Mouse (Mus musculus) embryo, embryonic 10.5 days (tissue): ENCODE results near the gene Avp.
A peak's percentile ranks its signal among the peaks of the same experiment; 100 is the strongest.

Source experiments
- DNase-seq: peaks from one replicate; pipeline ENCODE4 v3.0.0-alpha.2; 2015; ENCODE audit warnings: low spot score

Avp gene

DNA sequence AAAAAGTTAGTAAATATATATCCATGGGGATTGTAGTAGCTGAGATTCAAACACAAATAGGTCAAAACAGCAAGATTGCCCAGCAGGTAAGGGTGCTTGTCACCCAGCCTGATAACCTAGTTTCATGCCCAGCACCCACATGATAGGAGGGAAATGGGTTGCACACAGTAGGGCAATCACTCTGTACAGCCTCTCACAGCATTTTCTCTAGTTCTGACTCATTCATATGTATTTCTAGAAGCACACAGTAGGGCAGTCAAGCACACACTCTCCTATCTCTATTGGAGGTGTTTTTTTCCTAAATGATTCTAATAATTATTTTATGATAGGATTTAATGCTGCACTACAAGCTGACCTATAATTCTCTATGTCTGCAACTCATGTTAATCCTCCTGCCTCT is 12.4 kb downstream of the Avp start:
- no peak for DNase-seq

GRCm38 (mm10) chr2:130568921-130569320 is 13.4 kb downstream of the Avp start:
- DNase-seq, result no peak

- no peak for DNase-seq
These were observed 17.4 kb downstream of the Avp start for GRCm38 (mm10) chr2:130564983-130565382.

GRCm38 (mm10) chr2:130564063-130564462 is 18.3 kb downstream of the Avp start:
- no peak for DNase-seq

- peak; percentile 97 for DNase-seq
These were observed 18.9 kb downstream of the Avp start, which contains the start of gene Mrps26 for GRCm38 (mm10) chr2:130563212-130564055. Mrps26 (plus strand) TSS chr2:130563742.

GRCm38 (mm10) chr2:130558015-130558414 is 24.3 kb downstream of the Avp start:
- DNase-seq, result no peak

- no peak for DNase-seq
These were observed 24.9 kb downstream of the Avp start for GRCm38 (mm10) chr2:130557462-130557861.

- DNase-seq, result no peak
These were observed 26.1 kb downstream of the Avp start for GRCm38 (mm10) chr2:130556292-130556691.

- no peak for DNase-seq
These were observed 27.5 kb downstream of the Avp start for GRCm38 (mm10) chr2:130554841-130555240.

DNA sequence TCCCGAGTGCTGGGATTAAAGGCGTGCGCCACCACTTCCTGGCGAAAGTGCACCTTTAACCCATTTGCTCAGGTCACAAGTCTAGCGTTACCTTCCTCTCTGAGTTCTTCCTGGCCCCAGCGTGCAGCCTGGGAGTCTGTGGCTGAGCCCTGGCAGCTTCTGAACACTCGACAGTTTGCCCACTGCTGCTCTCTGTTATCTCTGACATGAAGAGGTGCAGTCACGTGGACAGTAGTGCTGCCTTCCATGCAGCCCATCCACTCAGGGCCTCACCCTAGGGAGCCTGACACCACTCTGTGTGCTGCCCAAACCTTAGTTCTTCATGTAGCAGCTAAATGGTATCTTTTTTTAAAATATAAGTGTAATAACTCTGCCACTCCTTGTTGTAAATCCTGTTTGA is 35.4 kb downstream of the Avp start:
- DNase-seq, result no peak

DNA sequence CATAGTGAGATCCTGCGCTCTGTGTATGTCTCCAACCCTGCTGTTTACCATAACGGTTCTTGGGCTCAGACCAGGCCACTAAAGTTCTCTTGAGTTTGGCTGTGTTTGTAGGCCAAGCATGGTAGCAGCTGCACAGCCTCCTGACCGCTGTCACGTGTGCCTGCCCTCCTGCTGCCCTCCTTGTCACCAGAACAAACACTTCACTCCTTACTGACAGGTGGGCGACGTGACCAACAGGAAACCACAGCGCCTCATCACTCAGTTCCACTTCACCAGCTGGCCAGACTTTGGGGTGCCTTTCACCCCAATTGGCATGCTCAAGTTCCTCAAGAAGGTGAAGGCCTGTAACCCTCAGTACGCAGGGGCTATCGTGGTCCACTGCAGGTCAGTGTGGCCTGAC is 42.1 kb downstream of the Avp start:
- no peak for DNase-seq

DNA sequence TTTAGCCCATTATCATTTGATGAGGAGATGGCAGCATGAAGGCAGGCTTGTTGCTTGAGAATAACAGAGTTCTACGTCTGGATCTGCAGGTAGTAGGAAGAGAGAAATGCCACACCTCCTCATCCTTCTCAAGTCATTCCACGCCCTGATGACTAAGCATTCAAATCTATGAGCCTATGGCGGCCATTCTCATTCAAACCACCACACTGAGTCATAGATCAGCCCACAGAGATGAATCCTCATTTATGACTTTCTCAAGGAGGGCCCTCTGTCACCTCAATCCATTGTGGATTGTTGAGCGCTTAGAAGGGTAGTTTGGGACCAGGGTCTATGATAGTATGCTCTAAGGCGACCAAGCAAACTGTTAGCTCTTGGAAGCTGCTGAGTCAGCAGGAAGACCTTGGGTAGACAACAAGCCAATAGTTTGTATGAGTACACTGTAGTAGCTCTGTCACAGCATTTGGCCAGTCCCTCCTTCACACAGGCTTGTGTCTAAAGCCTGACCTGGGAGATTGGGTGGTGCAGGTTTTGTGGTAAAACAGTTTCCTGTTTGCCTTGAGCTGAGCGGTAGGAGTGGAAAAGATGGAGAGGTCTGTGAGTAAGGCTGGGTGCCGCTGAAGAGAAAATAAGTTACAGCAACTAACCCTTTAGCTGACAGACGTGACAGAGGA is 43.3 kb downstream of the Avp start:
- no peak for DNase-seq

- DNase-seq, result no peak
These were observed 45.5 kb downstream of the Avp start for GRCm38 (mm10) chr2:130536890-130537289.

DNA sequence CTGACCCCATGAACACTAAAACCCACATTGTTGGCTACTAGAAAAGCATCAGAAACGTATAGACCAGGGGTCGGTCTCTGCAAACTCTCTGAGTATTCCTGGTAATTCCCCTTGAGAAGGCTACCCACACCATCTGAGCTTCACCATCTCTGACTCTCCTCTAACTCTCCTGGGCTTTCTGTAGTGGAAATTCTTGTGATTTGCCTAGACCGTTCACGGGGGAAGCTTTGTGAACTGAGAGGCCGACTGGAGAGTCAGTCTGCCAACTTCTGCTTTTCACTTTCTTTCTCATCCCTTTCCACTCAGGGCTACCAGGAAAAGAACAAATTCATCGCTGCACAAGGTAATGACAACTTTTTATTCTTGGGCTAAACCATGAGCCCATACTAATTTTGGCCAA is 47.3 kb downstream of the Avp start:
- no peak for DNase-seq

GRCm38 (mm10) chr2:130532201-130532600 is 50.2 kb downstream of the Avp start:
- DNase-seq, result no peak
